Mouse (Mus musculus): ENCODE measurements around the gene 1700014D04Rik.

DNA sequence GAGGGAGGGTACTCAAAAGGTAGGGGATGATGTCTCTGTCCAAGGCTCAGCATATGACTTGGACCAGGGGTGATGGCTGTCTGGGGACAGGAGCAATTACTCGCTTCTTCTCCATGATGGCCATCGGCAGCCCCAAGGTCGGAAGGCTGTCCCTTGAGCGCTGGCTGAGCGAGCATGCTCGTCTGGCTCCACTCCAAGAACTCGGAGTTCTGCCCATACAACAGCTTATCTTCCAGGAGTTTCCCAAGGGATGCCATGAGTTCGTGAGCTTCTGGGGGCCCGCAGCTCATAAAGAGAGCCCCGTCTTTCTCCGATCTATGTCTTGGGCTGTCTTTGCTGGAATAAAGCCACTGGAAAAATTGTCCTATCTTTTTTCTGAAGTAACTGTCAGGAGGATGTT is 5.5 kb downstream of the 1700014D04Rik start:
- TF ChIP-seq CTCF (IDR thresholded peaks at IDR 0.05; ENCODE audit: borderline replicate concordance, insufficient read depth, low read depth, low read length), result no peak
- TF ChIP-seq POLR2A (IDR thresholded peaks at IDR 0.05; ENCODE audit: borderline replicate concordance, insufficient read depth, low read length), result no peak

All from cerebellum, adult 2 months (tissue).